Mouse (Mus musculus): ENCODE data around the gene Gm1123. TPM values are rescaled to one million over a fixed set of nuclear protein-coding genes. Genes with fewer than 3 reads are reported as not detected.

Gene Gm1123
- polyA plus RNA-seq (2014; fragmentation: Illumina TruSeq; extraction: RNeasy Lipid Tissue Mini Kit (QIAGEN cat#74804)) = not detected

GRCm38 (mm10) chr9:99035575-99035974 lies at the start of gene Gm1123:
Gene Gm1123 (minus strand): TSS chr9:99035715.

DNA sequence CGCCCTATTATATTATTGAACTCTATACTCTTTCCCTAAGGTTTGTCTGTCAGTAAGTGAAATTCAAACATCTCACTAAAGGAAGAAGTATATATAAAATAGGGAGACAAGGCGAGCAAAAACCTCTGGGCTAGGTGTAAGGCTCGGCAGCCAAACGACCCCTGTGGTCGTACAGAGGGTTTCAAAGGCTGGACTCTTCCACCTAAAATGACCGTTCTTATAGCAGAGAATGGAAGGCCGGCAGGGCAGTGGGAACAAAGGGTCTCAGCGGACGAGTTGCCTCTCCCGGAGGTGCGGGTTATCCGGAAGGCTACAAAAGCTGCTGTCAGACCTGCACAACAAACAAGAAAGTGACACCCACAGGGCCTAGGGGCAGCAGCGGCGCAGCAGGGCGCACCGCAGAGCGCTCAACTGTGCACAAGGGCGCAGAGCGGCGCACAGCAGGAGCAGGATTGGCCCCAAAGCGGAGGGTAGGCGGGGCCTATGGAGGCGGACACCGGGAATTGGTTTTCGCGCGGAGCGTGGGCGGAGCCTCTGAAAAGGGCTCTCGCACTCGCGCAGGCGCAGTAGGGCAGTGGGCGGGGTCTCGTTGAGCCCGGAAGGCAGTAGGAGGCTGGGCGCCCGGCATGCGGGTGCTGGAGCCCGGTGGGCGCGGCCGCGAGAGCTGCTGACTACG lies 49.6 kb downstream of the Gm1123 start, which contains the start of gene Faim:
Gene Faim, plus strand, starts transcription at position 574 of the 676 bp plus-strand sequence.

Other genes with a start within 250 kb of the Gm1123 start
- not detected for gene Prr23a1, start 193.2 kb downstream of the Gm1123 start, polyA plus RNA-seq (2014; fragmentation: Illumina TruSeq; extraction: RNeasy Lipid Tissue Mini Kit (QIAGEN cat#74804))
- not detected for gene Prr23a2, start 179.2 kb downstream of the Gm1123 start, polyA plus RNA-seq (2014; fragmentation: Illumina TruSeq; extraction: RNeasy Lipid Tissue Mini Kit (QIAGEN cat#74804))
- 0.26 TPM for gene Prr23a3, start 170.9 kb downstream of the Gm1123 start, polyA plus RNA-seq (2014; fragmentation: Illumina TruSeq; extraction: RNeasy Lipid Tissue Mini Kit (QIAGEN cat#74804))
- 3.1 TPM for gene 7420426K07Rik, start 132.6 kb downstream of the Gm1123 start, polyA plus RNA-seq (2014; fragmentation: Illumina TruSeq; extraction: RNeasy Lipid Tissue Mini Kit (QIAGEN cat#74804))
- gene Foxl2, start 80.4 kb downstream of the Gm1123 start, polyA plus RNA-seq (2014; fragmentation: Illumina TruSeq; extraction: RNeasy Lipid Tissue Mini Kit (QIAGEN cat#74804)) = 94.5 TPM
- gene Faim, start 49.3 kb downstream of the Gm1123 start, polyA plus RNA-seq (2014; fragmentation: Illumina TruSeq; extraction: RNeasy Lipid Tissue Mini Kit (QIAGEN cat#74804)) = 28.1 TPM
- gene Pik3cb, start 104.9 kb upstream of the Gm1123 start, polyA plus RNA-seq (2014; fragmentation: Illumina TruSeq; extraction: RNeasy Lipid Tissue Mini Kit (QIAGEN cat#74804)) = 10.0 TPM
- not detected for gene Faiml, start 201.5 kb upstream of the Gm1123 start, polyA plus RNA-seq (2014; fragmentation: Illumina TruSeq; extraction: RNeasy Lipid Tissue Mini Kit (QIAGEN cat#74804))
- 62.6 TPM for gene Cep70, start 207.7 kb upstream of the Gm1123 start, polyA plus RNA-seq (2014; fragmentation: Illumina TruSeq; extraction: RNeasy Lipid Tissue Mini Kit (QIAGEN cat#74804))